Mouse (Mus musculus): ENCODE data around the gene Nol12. TPM values are rescaled to one million over a fixed set of nuclear protein-coding genes. Genes with fewer than 3 reads are reported as not detected.

Gene Nol12
- polyA plus RNA-seq, 1 experiment = 30.5 TPM

DNA sequence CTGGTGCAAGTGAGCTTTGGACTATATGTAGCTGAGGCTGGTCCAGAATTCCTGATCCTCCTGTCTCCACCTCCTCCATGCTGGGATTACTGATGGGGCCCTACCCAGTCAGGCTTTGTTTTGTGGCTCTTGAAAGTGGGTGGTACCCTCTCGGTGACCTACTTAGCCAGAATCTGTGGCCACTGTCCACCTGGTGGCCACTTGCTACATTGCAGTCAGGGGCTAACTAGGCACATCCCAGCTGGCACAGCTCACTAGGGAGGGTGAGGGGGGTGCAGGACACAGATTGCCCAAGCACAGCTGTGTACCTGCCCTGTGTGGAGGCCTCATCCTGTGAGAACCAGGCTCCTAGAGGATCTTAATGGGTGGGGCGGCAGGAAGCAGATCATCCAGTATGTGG lies 28.2 kb downstream of the Nol12 start:
- 34% methylated on average over 2 of the region's 2 CpGs for WGBS
- TF ChIP-seq CTCF (IDR thresholded peaks at IDR 0.05; ENCODE audit: control insufficient read depth, insufficient read depth, low read length) (peak; percentile 81), POLR2A (IDR thresholded peaks at IDR 0.05; ENCODE audit: borderline replicate concordance, control insufficient read depth, low read depth, low read length) (no peak)
- no peak overlapping the region for H3K27ac ChIP-seq (ENCODE audit: control insufficient read depth, insufficient read depth, low read depth, low read length, poor library complexity)
- no peak overlapping the region for H3K4me3 ChIP-seq (replicated peaks; ENCODE audit: control insufficient read depth, low read depth, low read length)
- H3K4me1 ChIP-seq (ENCODE audit: control insufficient read depth, insufficient read depth, low read length) = no peaks in the 10 kb centered on the region

DNA sequence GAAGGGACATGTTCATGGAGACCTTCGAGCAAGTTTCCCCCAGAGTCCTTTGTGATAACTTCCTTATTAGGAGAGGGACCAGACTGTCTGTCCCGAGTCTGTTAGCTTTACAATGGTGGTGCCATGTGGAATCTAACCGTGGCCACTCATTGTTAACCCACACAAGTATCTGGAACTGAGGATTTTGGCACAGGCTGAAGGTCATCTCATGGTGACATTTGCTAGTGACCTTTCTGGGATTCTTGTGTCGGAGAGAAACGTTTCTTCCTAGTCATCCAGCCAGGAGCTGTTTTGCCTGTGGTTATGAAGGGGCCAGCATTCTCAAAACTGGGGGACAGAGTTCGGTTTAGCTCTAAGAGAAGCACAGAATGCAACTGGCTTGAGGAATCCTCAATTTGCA lies 36.9 kb downstream of the Nol12 start:
- 60% methylated on average over 6 of the region's 6 CpGs for WGBS

DNA sequence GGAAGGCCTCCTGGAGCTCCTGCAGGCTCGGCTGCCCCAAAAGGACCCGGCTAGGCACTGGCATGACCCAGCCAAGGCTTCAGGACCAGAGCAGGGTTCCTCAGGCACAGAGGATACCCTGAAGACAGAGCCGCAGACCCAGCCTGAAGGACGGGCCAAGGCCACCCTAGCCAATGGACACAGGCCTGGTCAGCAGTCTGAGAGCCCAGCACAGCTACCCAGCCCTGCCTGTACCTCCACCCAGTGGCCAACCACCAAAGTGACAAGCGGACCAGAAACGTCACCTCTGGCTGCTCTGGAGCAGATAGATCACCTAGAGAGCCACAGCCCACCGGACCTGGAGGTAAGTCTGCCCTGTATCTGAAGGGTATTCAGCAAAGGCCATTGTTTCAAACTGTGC lies 39.2 kb downstream of the Nol12 start:
- 85% methylated on average over 7 of the region's 7 CpGs for WGBS
- Histone ChIP-seq H3K27ac (ENCODE audit: control insufficient read depth, insufficient read depth, low read depth, low read length, poor library complexity) (no peak overlapping the region), H3K4me1 (ENCODE audit: control insufficient read depth, insufficient read depth, low read length) (peaks cover 5% of the 10 kb centered on the region; the same call in 1 of the 2 replicates), H3K4me3 (replicated peaks; ENCODE audit: control insufficient read depth, low read depth, low read length) (no peak overlapping the region)
- no peak for TF ChIP-seq POLR2A (IDR thresholded peaks at IDR 0.05; ENCODE audit: borderline replicate concordance, control insufficient read depth, low read depth, low read length)
- peak; percentile 33; the same call in 1 of the 2 replicates for TF ChIP-seq CTCF (IDR thresholded peaks at IDR 0.05; ENCODE audit: control insufficient read depth, insufficient read depth, low read length)

More for the DNA sequence above, 36.9 kb downstream of the Nol12 start:
- Histone ChIP-seq H3K27ac (ENCODE audit: control insufficient read depth, insufficient read depth, low read depth, low read length, poor library complexity) (no peak overlapping the region), H3K4me3 (replicated peaks; ENCODE audit: control insufficient read depth, low read depth, low read length) (no peak overlapping the region), H3K4me1 (ENCODE audit: control insufficient read depth, insufficient read depth, low read length) (peaks cover 5% of the 10 kb centered on the region; the same call in 1 of the 2 replicates)
- TF ChIP-seq CTCF (IDR thresholded peaks at IDR 0.05; ENCODE audit: control insufficient read depth, insufficient read depth, low read length) = no peak
- no peak for TF ChIP-seq POLR2A (IDR thresholded peaks at IDR 0.05; ENCODE audit: borderline replicate concordance, control insufficient read depth, low read depth, low read length)

DNA sequence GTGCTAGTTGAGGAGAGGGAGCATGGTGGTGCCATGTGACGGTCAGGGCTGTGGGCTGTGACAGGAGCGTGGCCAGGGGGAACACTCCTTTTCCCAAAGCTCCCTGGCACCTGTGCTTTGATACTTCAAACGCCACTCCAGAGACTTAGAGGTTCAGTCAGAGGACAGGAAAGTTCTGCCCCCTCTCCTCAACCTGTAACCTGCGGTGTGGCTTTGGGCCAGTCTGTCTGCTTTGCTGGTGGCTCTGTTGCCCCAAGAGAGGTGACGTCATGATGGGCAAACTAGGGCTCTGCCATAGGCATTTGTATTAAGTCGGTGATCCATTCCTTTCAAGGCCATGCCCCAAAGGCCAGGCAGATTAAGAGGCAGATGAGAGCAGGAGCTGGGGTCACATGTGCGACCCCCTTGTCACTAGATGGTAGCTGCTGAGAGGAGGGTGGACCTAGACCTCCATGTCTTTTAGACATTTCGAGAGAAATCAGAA lies 43.0 kb downstream of the Nol12 start:
- H3K4me3 ChIP-seq (replicated peaks; ENCODE audit: control insufficient read depth, low read depth, low read length) = no peak overlapping the region
- TF ChIP-seq CTCF (IDR thresholded peaks at IDR 0.05; ENCODE audit: control insufficient read depth, insufficient read depth, low read length) (no peak), POLR2A (IDR thresholded peaks at IDR 0.05; ENCODE audit: borderline replicate concordance, control insufficient read depth, low read depth, low read length) (no peak)
- WGBS = 69% methylated on average over 8 of the region's 8 CpGs
- peaks cover 14% of the 10 kb centered on the region; the same call in 1 of the 2 replicates for H3K4me1 ChIP-seq (ENCODE audit: control insufficient read depth, insufficient read depth, low read length)
- peak overlapping the region; percentile 55 for H3K27ac ChIP-seq (ENCODE audit: control insufficient read depth, insufficient read depth, low read depth, low read length, poor library complexity)

DNA sequence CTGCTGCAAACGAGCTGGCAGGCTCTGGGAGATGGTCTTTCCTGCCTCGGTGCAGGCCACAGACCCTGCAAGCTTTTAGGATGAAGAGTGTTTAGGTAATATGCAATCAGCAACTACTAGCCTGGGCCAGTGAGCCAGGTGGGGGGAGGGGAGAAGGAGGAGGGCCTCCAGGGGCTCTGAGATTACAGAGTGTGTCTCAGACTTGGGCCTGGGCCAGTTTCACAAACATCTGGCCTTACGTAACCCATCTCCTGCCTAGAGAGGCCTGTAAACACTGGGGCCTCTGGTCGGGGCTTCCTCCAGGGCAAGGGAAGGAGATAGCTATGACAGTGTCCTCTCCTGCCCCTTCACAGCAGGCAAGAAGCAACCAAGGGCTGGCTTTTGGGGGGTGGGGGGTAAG lies 44.1 kb downstream of the Nol12 start:
- H3K27ac ChIP-seq (ENCODE audit: control insufficient read depth, insufficient read depth, low read depth, low read length, poor library complexity) = peak overlapping the region; percentile 87
- H3K4me1 ChIP-seq (ENCODE audit: control insufficient read depth, insufficient read depth, low read length) = peaks cover 14% of the 10 kb centered on the region; the same call in 1 of the 2 replicates
- H3K4me3 ChIP-seq (replicated peaks; ENCODE audit: control insufficient read depth, low read depth, low read length) = no peak overlapping the region
- WGBS = 10% methylated on average over 4 of the region's 4 CpGs
- TF ChIP-seq POLR2A (IDR thresholded peaks at IDR 0.05; ENCODE audit: borderline replicate concordance, control insufficient read depth, low read depth, low read length) = 0 out of 2 replicates have a peak, but pooled peaks have one; percentile 6
- TF ChIP-seq CTCF (IDR thresholded peaks at IDR 0.05; ENCODE audit: control insufficient read depth, insufficient read depth, low read length) = no peak

DNA sequence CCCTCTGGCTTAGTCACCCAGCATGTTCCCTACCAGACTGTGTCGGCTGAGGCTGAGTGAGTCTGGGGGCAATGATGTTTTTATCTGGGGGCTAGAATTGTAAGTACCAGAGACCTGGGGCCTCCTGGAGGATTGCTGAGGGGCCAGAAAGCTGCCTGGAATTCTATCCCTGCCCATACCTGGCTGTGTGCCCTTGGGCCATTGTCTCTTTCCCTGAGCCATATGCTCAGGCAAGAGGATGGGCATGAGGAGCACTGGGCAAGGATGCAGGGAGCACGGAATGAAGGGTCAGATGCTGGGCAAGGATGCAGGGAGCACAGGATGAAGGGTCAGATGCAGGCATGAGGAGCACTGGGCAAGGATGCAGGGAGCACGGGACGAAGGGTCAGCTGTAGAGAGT lies 45.4 kb downstream of the Nol12 start:
- Histone ChIP-seq H3K4me1 (ENCODE audit: control insufficient read depth, insufficient read depth, low read length) (peaks cover 20% of the 10 kb centered on the region; the same call in 1 of the 2 replicates), H3K27ac (ENCODE audit: control insufficient read depth, insufficient read depth, low read depth, low read length, poor library complexity) (no peak overlapping the region; the same call in 1 of the 2 replicates), H3K4me3 (replicated peaks; ENCODE audit: control insufficient read depth, low read depth, low read length) (no peak overlapping the region)
- TF ChIP-seq POLR2A (IDR thresholded peaks at IDR 0.05; ENCODE audit: borderline replicate concordance, control insufficient read depth, low read depth, low read length) = no peak
- 84% methylated on average over 4 of the region's 4 CpGs for WGBS

DNA sequence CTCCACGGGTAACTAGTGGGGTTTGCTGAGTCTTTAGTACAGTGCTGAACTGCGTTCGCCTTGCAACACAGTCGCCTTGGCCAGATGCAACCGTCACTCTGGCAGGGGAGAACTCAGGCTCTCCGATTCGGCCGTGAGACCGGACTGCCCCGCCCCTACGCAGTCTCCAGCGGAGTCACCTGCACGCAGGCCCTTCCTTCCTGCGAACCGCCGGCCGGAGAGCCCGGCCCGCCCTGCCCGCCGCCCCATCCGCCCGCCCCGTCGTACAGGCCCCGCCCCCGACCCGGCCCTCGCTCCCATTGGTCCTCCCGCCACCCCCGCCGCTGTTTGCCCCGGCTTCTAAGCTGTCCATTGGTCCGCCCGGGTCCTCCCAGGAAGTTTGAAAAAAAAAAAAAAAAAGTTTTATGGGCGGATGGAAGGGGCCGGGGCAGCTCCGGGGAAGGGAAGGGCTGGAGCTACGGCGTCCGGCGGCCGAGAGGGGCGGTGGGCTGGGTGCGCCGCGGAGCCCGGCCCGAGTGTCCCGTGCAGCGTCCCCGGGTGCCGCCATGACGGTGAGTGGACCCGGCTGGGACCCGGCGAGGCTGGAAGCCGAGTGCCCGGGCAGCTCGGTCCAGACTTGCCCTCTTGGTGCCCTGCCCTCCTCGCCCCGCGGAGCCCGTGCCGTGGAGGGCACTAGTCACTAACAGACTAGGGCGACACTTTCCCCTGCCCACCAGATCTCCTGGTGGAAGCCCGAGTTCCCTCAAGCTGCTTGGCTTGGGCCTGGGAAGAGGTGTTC lies 48.1 kb downstream of the Nol12 start:
- TF ChIP-seq CTCF (IDR thresholded peaks at IDR 0.05; ENCODE audit: control insufficient read depth, insufficient read depth, low read length) (no peak), POLR2A (IDR thresholded peaks at IDR 0.05; ENCODE audit: borderline replicate concordance, control insufficient read depth, low read depth, low read length) (peak; percentile 51; the same call in 1 of the 2 replicates)
- WGBS = under 1% methylated on average over 64 of the region's 67 CpGs
- Histone ChIP-seq H3K27ac (ENCODE audit: control insufficient read depth, insufficient read depth, low read depth, low read length, poor library complexity) (peak overlapping the region; percentile 99), H3K4me3 (replicated peaks; ENCODE audit: control insufficient read depth, low read depth, low read length) (peak overlapping the region; percentile 100), H3K4me1 (ENCODE audit: control insufficient read depth, insufficient read depth, low read length) (peaks cover 15% of the 10 kb centered on the region; the same call in 1 of the 2 replicates)

DNA sequence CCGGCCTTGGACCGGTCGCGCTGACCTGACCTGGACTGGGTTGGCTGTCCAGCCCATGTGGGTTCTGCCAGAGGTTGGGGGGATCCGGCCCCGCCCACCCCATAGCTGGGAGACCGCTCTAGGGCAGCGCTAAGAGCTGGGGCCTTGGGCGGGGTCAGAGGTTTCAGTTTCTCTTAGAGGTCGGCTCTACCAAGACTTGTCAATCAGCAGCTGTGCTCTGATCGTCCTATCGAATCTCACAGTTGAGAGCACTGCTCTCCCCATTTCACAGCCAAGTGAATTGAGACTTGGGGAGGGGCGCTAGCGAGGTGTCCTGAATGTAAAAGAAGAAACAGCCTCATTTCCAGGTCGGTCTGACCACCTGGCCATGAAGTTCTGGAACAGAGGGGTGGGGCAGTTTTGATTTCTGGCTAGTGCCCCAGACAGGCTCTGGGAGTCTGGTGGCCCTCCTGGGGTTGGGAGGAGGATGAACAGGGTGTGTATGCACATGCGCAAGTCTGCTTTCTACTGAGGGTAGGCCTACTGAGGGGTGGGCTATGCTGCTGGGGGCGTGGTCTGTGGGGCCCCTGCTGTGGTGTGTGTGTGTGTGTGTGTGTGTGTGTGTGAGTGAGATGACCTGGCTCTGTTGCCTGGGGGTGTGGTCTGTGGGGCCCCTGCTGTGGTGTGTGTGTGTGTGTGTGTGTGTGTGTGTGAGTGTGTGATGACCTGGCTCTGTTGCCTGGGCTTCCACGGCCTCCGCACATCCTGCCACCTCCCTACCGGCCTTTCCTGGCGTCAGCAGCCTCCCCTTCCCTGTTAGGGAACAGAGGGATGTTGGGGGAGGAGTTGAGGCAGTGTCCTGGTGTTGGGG lies 48.9 kb downstream of the Nol12 start:
- WGBS = under 1% methylated on average over 21 of the region's 21 CpGs
- H3K4me1 ChIP-seq (ENCODE audit: control insufficient read depth, insufficient read depth, low read length) = peaks cover 15% of the 10 kb centered on the region; the same call in 1 of the 2 replicates
- peak overlapping the region; percentile 99 for H3K27ac ChIP-seq (ENCODE audit: control insufficient read depth, insufficient read depth, low read depth, low read length, poor library complexity)
- TF ChIP-seq POLR2A (IDR thresholded peaks at IDR 0.05; ENCODE audit: borderline replicate concordance, control insufficient read depth, low read depth, low read length) (no peak), CTCF (IDR thresholded peaks at IDR 0.05; ENCODE audit: control insufficient read depth, insufficient read depth, low read length) (no peak)
- H3K4me3 ChIP-seq (replicated peaks; ENCODE audit: control insufficient read depth, low read depth, low read length) = peak overlapping the region; percentile 100
